ENCODE assay signal across 10 mouse cellular contexts in genomic region chr13:111210649-111211378, GRCm38 (mm10). TPM values are rescaled to one million over a fixed set of nuclear protein-coding genes. Genes with fewer than 3 reads are reported as not detected.
DNase-seq lines count a peak whose midpoint lies in the region; ATAC-seq lines count a peak whose summit lies in the region.
"Had no signal": no experiment of that assay in that cellular context is flagged by ENCODE, and none has a peak within 500 bp of the region (broad histone marks: within the 10 kb centered on the region; RNA-seq: fewer than 3 reads in every experiment).

No protein-coding gene starts in this region.

- peak; percentile 27 for DNase-seq in hindbrain, embryonic 10.5 days (ENCODE audit: low spot score)
- DNase-seq in hindbrain, embryonic 14.5 days (ENCODE audit: low spot score), result no peak
- peak; percentile 11 for DNase-seq in lung, postnatal 36 days
- DNase-seq in cerebellum, postnatal 4 days (ENCODE audit: low spot score in 2 of 2), result no peak
- no peak for DNase-seq in urinary bladder, postnatal 25 days (ENCODE audit: low spot score)
- DNase-seq: cerebellum, adult 8-10 months; layer of hippocampus, adult 9-11 months had no signal

- no peak overlapping the region for H3K4me2 ChIP-seq in hindbrain, embryonic 14.5 days (replicated peaks)
- H3K4me2 ChIP-seq in embryonic facial prominence, embryonic 15.5 days (replicated peaks), result peak overlapping the region; percentile 39
- H3K4me2 ChIP-seq in kidney, embryonic 15.5 days, result peak overlapping the region; percentile 29; the same call in 1 of the 2 replicates

- no peak for ATAC-seq in hindbrain, embryonic 14.5 days (ENCODE audit: low FRiP score)
- ATAC-seq in embryonic facial prominence, embryonic 15.5 days (ENCODE audit: insufficient number of reproducible peaks, low FRiP score, low TSS enrichment, low read depth), result peak; percentile 84
- ATAC-seq in kidney, embryonic 15.5 days (replicated peaks; ENCODE audit: low FRiP score), result peak; percentile 94
- ATAC-seq in CD4-positive, CD25-positive, alpha-beta regulatory T cell, adult 4 months, result no peak

- no peak overlapping the region for H3K9ac ChIP-seq in hindbrain, embryonic 14.5 days
- no peak overlapping the region for H3K9ac ChIP-seq in embryonic facial prominence, embryonic 15.5 days
- no peak overlapping the region for H3K9ac ChIP-seq in kidney, embryonic 15.5 days

- H3K27ac ChIP-seq in hindbrain, embryonic 10.5 days, result peak overlapping the region; percentile 60
- no peak overlapping the region for H3K27ac ChIP-seq in hindbrain, embryonic 14.5 days
- H3K27ac ChIP-seq in embryonic facial prominence, embryonic 15.5 days (replicated peaks), result peak overlapping the region; percentile 81
- peak overlapping the region; percentile 67 for H3K27ac ChIP-seq in kidney, embryonic 15.5 days

- WGBS in hindbrain, embryonic 10.5 days, result 58% methylated on average over 8 of the region's 8 CpGs
- 57% methylated on average over 8 of the region's 8 CpGs for WGBS in hindbrain, embryonic 14.5 days
- 7% methylated on average over 8 of the region's 8 CpGs for WGBS in embryonic facial prominence, embryonic 15.5 days
- 16% methylated on average over 8 of the region's 8 CpGs for WGBS in kidney, embryonic 15.5 days

- H3K36me3 ChIP-seq in hindbrain, embryonic 10.5 days, result no peaks in the 10 kb centered on the region
- no peaks in the 10 kb centered on the region for H3K36me3 ChIP-seq in hindbrain, embryonic 14.5 days (replicated peaks; ENCODE audit: control insufficient read depth, insufficient read depth)
- no peaks in the 10 kb centered on the region for H3K36me3 ChIP-seq in embryonic facial prominence, embryonic 15.5 days
- H3K36me3 ChIP-seq in kidney, embryonic 15.5 days, result no peaks in the 10 kb centered on the region

- 0 out of 2 replicates have a peak, but pooled peaks cover 10% of the 10 kb centered on the region for H3K4me1 ChIP-seq in hindbrain, embryonic 10.5 days (replicated peaks)
- H3K4me1 ChIP-seq in hindbrain, embryonic 14.5 days (replicated peaks; ENCODE audit: control insufficient read depth, insufficient read depth, low read length), result no peaks in the 10 kb centered on the region
- H3K4me1 ChIP-seq in embryonic facial prominence, embryonic 15.5 days, result peaks cover 16% of the 10 kb centered on the region
- peaks cover 15% of the 10 kb centered on the region for H3K4me1 ChIP-seq in kidney, embryonic 15.5 days

- no peak overlapping the region for H3K4me3 ChIP-seq in hindbrain, embryonic 10.5 days
- H3K4me3 ChIP-seq in hindbrain, embryonic 14.5 days (replicated peaks; ENCODE audit: low read length), result no peak overlapping the region
- no peak overlapping the region for H3K4me3 ChIP-seq in embryonic facial prominence, embryonic 15.5 days (replicated peaks)
- H3K4me3 ChIP-seq in kidney, embryonic 15.5 days (replicated peaks), result no peak overlapping the region

- H3K27me3 ChIP-seq in hindbrain, embryonic 10.5 days (ENCODE audit: insufficient read depth, poor library complexity, severe bottlenecking), result no peaks in the 10 kb centered on the region
- H3K27me3 ChIP-seq in hindbrain, embryonic 14.5 days (ENCODE audit: control insufficient read depth, insufficient read depth, low read length), result no peaks in the 10 kb centered on the region
- H3K27me3 ChIP-seq in embryonic facial prominence, embryonic 15.5 days, result no peaks in the 10 kb centered on the region
- H3K27me3 ChIP-seq in kidney, embryonic 15.5 days, result no peaks in the 10 kb centered on the region

- no peaks in the 10 kb centered on the region for H3K9me3 ChIP-seq in hindbrain, embryonic 10.5 days
- H3K9me3 ChIP-seq in hindbrain, embryonic 14.5 days (ENCODE audit: control insufficient read depth, low read length), result no peaks in the 10 kb centered on the region
- no peaks in the 10 kb centered on the region for H3K9me3 ChIP-seq in embryonic facial prominence, embryonic 15.5 days (replicated peaks)
- no peaks in the 10 kb centered on the region for H3K9me3 ChIP-seq in kidney, embryonic 15.5 days (replicated peaks)

RNA-seq across cellular contexts. Expression of gene Actbl2, which starts 44.0 kb away (rescaled TPM):
- not detected in 2 replicates for polyA plus RNA-seq in hindbrain, embryonic 10.5 days (2016; fragmentation: Nextera tagmentation; extraction: Ambion mirVana)
- 0.07 TPM in 1 of 2 replicates, not detected in the other for polyA plus RNA-seq in hindbrain, embryonic 14.5 days (2014; fragmentation: Nextera tagmentation; extraction: Ambion mirVana)
- 0.13 and 0.38 TPM in 2 replicates for polyA plus RNA-seq in embryonic facial prominence, embryonic 15.5 days (2015; fragmentation: Nextera tagmentation; extraction: Ambion mirVana)
- not detected in 2 replicates for polyA plus RNA-seq in kidney, embryonic 15.5 days (2015; fragmentation: Nextera tagmentation; extraction: Ambion mirVana)
- polyA plus RNA-seq in CD4-positive, CD25-positive, alpha-beta regulatory T cell, adult 4 months (2017; shearing (Covaris generic)), result not detected

Comparison
In these comparisons a context has a peak if more than half of its experiments do, and no peak if none do; other contexts are left out.
1. DNase-seq: peak in hindbrain, embryonic 10.5 days (single experiment) and lung, postnatal 36 days (single experiment); none in hindbrain, embryonic 14.5 days (single experiment), cerebellum, postnatal 4 days (0 of 2) and urinary bladder, postnatal 25 days (single experiment).
2. ATAC-seq: peak in embryonic facial prominence, embryonic 15.5 days (single experiment) and kidney, embryonic 15.5 days (single experiment); none in hindbrain, embryonic 14.5 days (single experiment) and CD4-positive, CD25-positive, alpha-beta regulatory T cell, adult 4 months (single experiment).